Mouse (Mus musculus) liver, postnatal 0 days (tissue): ENCODE results near the gene Acsm1. TPM values are rescaled to one million over a fixed set of nuclear protein-coding genes. Genes with fewer than 3 reads are reported as not detected.
"Not testable (repeated sequence)": the region's sequence is repeated elsewhere in the genome, so short reads cannot be mapped to it uniquely, and the experiment has no call there.

Source experiments
- ATAC-seq: fragments of 200-750 bp; cut with Nextera tagmentation; 2 replicates; pipeline ENCODE4 v1.8.0; 2017; ENCODE audit warnings: mild to moderate bottlenecking, moderate library complexity
- DNase-seq: peaks from one replicate; pipeline ENCODE4 v3.0.0-alpha.2; 2016
- H3K27ac ChIP-seq: fragments of 300-500 bp; sonication (generic); 2 replicates; pipeline ENCODE4 v1.5.1; 2014; ENCODE audit warnings: antibody characterized with exemption, moderate library complexity, mild to moderate bottlenecking, low read depth
- H3K27me3 ChIP-seq: fragments of 300-500 bp; sonication (generic); 2 replicates; pipeline ENCODE4 v1.6.1; 2014; ENCODE audit warnings: low read length, control low read depth, mixed read lengths; ENCODE audit not compliant: insufficient read depth
- H3K36me3 ChIP-seq: fragments of 300-500 bp; sonication (generic); replicated peaks from 2 replicates; pipeline ENCODE4 v1.6.1; 2014; ENCODE audit warnings: mild to moderate bottlenecking, control low read depth, low read length, moderate library complexity, mixed read lengths; ENCODE audit not compliant: insufficient read depth
- H3K4me1 ChIP-seq: fragments of 300-500 bp; sonication (generic); 2 replicates; pipeline ENCODE4 v1.6.1; 2014; ENCODE audit warnings: antibody characterized with exemption, mild to moderate bottlenecking, control low read depth; ENCODE audit not compliant: insufficient read depth
- H3K4me2 ChIP-seq: fragments of 300-500 bp; sonication (generic); 2 replicates; pipeline ENCODE4 v1.6.1; 2014; ENCODE audit warnings: low read depth, mild to moderate bottlenecking, low read length, moderate library complexity, mixed read lengths
- H3K4me3 ChIP-seq: fragments of 300-500 bp; sonication (generic); 2 replicates; pipeline ENCODE4 v1.5.1; 2014; ENCODE audit warnings: low read depth, low read length
- H3K9ac ChIP-seq: fragments of 300-500 bp; sonication (generic); replicated peaks from 2 replicates; pipeline ENCODE4 v1.6.1; 2014; ENCODE audit warnings: mild to moderate bottlenecking, moderate library complexity
- H3K9me3 ChIP-seq: fragments of 300-500 bp; sonication (generic); 2 replicates; pipeline ENCODE4 v1.6.1; 2016; ENCODE audit warnings: mild to moderate bottlenecking, control low read depth, low read length, mixed read lengths
- CTCF ChIP-seq: sonication (generic); IDR thresholded peaks from 2 replicates; pipeline ENCODE4 v1.5.1; 2016; ENCODE audit warnings: antibody characterized with exemption, low read depth
- EP300 ChIP-seq: IDR thresholded peaks from 2 replicates; pipeline ENCODE4 v1.6.1; 2016; ENCODE audit warnings: antibody characterized with exemption, low read depth, mild to moderate bottlenecking
- WGBS: fragments of 180-500 bp; shearing (Covaris S2); extraction: QIAGEN DNeasy Blood & Tissue Kit; methylation state at CpG from one replicate; pipeline ENCODE4 v1.1.7; 2014; ENCODE audit not compliant: insufficient replicate concordance; 5-methylcytosine and 5-hydroxymethylcytosine counted together
- polyA plus RNA-seq: library from polyadenylated mRNA; unstranded; fragments of >200 nt; fragmentation: Nextera tagmentation; extraction: Ambion mirVana; gene quantifications from 2 replicates; pipeline ENCODE4 v1.2.1, GENCODE M21; 2015

Gene Acsm1
- polyA plus RNA-seq: 74.6 and 77.9 TPM in 2 replicates

DNA sequence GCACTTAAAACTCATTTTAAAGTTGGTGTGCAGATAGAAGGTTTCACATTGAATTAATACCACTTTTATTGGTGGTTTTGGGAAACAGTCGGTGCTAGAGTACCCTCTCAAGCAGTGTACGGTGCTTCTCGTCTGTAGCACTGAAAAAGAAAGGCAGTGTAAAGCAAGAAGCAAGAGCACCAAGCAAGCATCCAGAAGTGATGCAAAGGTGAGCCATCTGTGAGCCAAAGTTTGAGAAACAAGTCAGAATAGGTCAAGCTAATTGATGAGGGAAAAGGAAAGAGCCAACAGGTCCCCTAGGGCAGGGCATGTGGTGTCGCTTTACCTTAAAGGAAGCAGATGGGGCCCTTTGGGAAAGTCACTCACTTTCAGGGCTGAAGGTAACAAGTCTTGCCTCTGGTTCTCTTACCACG lies at the start of gene Acsm1:
Acsm1 (plus strand) TSS at position 363 of the 413 bp plus-strand sequence.
- DNase-seq (no peak), ATAC-seq (no peak)
- Histone ChIP-seq H3K4me3 (no peak within 1 kb of the TSS), H3K27me3 (no peaks in the 10 kb centered on the region), H3K9ac (no peak within 1 kb of the TSS), H3K27ac (no peak within 1 kb of the TSS), H3K36me3 (no peaks in the 10 kb centered on the region), H3K4me2 (no peak within 1 kb of the TSS), H3K4me1 (no peaks in the 10 kb centered on the region), H3K9me3 (no peaks in the 10 kb centered on the region)
- 75% methylated on average over 5 of the region's 5 CpGs for WGBS
- TF ChIP-seq EP300: no peak
- TF ChIP-seq CTCF: no peak

DNA sequence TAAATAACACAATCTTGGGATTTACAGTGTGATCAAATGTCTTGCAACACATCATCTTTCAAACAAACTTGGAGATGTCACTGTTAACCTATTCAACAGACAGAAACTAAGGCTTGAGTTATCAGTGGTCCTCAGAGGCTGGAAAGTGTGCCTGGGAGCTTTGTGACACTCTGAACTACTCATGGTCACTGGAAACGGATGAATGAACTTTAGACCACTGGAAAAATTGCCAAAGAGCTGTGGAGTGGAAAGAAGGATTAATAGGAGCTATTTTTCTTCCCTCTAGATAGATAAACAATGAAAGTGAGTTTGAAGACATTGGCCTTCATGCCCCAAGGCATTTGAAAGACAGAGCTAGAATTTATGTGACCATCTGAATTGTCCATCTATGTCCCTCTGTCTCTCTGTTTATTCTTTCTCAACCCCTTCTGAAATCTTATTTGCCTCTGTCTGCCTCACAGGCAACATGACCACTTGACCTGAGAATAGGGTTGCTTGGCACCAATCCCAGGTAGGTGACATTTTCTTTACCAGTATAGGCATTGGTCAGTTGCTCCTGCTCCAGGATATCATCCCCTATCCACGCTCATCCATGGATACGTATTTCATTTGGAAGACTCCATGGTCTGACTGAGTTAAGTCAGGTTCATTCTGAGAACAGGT lies 46.9 kb upstream of the Acsm1 start:
- DNase-seq (peak; percentile 30), ATAC-seq (peak; percentile 59; the same call in 1 of the 2 replicates)
- WGBS: 62% methylated on average over 3 of the region's 3 CpGs
- 0 out of 2 replicates have a peak overlapping the region, but pooled peaks have one; percentile 55 for H3K27ac ChIP-seq
- H3K4me2 ChIP-seq: no peak overlapping the region
- H3K27me3 ChIP-seq: no peaks in the 10 kb centered on the region
- TF ChIP-seq CTCF (no peak), EP300 (no peak)
- no peaks in the 10 kb centered on the region for H3K36me3 ChIP-seq
- H3K9ac ChIP-seq: no peak overlapping the region
- H3K9me3 ChIP-seq: no peaks in the 10 kb centered on the region
- peaks cover 5% of the 10 kb centered on the region; the same call in 1 of the 2 replicates for H3K4me1 ChIP-seq
- no peak overlapping the region for H3K4me3 ChIP-seq

DNA sequence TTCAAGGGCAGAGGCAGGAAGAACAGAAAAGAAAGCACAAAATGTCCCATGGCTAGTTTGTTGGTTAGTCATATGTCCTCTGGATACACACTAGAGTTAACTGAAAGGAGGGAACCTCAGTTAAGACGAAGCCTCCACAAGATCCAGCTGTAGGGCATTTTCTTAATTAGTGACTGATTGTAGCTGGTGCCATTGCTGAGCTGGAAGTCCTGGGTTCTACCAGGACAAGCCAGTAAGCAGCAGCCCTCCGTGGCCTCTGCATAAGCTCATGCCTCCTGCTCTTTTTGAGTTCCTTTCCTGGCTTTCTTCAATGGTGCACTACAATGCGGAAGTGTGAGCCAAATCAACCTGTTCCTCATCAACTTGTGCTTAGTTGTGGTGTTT lies 46.4 kb upstream of the Acsm1 start:
- no peak overlapping the region for H3K27ac ChIP-seq
- H3K36me3 ChIP-seq: no peaks in the 10 kb centered on the region
- H3K4me2 ChIP-seq: no peak overlapping the region
- no peak overlapping the region for H3K9ac ChIP-seq
- H3K4me1 ChIP-seq: peaks cover 5% of the 10 kb centered on the region; the same call in 1 of the 2 replicates
- WGBS: 70% methylated on average over 3 of the region's 3 CpGs
- no peak overlapping the region for H3K4me3 ChIP-seq
- ATAC-seq: no peak
- H3K27me3 ChIP-seq: no peaks in the 10 kb centered on the region
- no peaks in the 10 kb centered on the region for H3K9me3 ChIP-seq
- no peak for TF ChIP-seq CTCF
- TF ChIP-seq EP300: no peak
- no peak for DNase-seq

DNA sequence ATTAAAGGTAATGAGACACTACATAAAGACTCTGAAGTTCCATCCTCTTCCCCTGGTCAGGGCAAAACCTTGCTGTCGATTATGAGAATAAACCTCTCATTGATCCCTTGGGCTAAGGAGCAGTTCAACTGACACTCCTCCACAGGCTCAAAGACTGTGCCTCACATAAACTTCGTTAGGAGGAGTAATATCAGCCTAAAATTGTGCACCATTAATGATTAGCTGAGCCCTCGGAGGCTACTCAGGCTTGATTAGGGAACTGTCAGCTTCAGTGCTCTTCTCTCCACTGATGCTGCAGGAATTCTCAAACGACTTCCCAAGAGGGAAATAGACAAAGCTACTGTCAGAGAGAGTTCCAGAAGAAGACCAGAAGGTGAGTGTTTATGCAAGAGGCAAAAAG lies 45.4 kb upstream of the Acsm1 start:
- H3K4me1 ChIP-seq: peaks cover 5% of the 10 kb centered on the region; the same call in 1 of the 2 replicates
- H3K4me3 ChIP-seq: no peak overlapping the region
- no peaks in the 10 kb centered on the region for H3K27me3 ChIP-seq
- no peak overlapping the region for H3K4me2 ChIP-seq
- H3K9ac ChIP-seq: no peak overlapping the region
- ATAC-seq (no peak), DNase-seq (no peak)
- H3K27ac ChIP-seq: no peak overlapping the region
- H3K9me3 ChIP-seq: no peaks in the 10 kb centered on the region
- TF ChIP-seq EP300 (no peak), CTCF (no peak)
- 49% methylated on average over 4 of the region's 4 CpGs for WGBS
- no peaks in the 10 kb centered on the region for H3K36me3 ChIP-seq

DNA sequence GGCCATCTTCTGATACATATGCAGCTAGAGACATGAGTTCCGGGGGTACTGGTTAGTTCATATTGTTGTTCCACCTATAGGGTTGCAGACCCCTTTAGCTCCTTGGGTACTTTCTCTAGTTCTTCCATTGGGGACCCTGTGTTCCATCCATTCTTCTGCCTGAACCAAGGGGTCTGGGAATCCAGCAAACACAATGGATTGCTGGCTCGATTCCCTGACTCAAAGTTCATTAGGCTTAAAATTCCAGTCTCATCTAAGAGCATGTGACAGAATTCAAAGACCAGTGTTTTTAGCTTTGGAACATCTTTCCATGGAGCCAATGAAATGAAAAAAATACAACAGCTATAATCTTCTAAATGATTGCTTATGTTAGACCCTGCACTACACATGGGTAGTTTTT lies 44.4 kb upstream of the Acsm1 start:
- H3K36me3 ChIP-seq, H3K27ac ChIP-seq, H3K4me3 ChIP-seq, H3K9ac ChIP-seq, ATAC-seq, DNase-seq, H3K27me3 ChIP-seq, H3K4me2 ChIP-seq, H3K4me1 ChIP-seq, H3K9me3 ChIP-seq: not testable (repeated sequence)
- 88% methylated on average over 2 of the region's 2 CpGs for WGBS

DNA sequence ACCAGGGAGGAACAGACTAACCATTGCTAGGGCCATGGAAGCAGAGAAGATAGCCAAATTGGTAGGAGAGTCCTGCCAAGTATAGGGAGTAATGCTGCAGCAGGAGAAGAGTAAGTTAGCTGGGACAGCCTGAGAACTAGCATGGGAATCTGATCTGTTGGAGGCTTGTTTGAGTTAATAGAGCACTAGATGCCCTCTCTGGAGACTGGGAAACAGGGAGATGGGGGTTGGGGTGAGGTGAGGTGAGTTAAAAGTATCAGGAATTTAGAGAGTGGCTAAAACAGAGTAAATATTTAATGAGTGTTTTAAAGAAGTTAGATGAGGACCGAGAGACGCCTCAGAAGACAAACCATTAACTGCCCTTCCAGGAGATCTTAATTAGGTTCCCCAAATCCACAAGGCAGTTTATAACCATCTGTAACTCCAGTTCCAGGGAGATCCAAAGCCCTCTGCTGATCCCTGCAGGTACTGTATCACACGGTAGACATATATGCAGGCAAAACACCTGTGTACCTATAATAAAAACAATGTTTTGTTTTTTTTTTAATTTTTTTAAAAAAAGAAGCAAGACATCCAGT lies 12.2 kb upstream of the Acsm1 start:
- H3K36me3 ChIP-seq: no peaks in the 10 kb centered on the region
- no peak overlapping the region for H3K4me3 ChIP-seq
- no peak overlapping the region for H3K4me2 ChIP-seq
- H3K27ac ChIP-seq: no peak overlapping the region
- no peak for DNase-seq
- TF ChIP-seq CTCF (no peak), EP300 (no peak)
- no peak overlapping the region for H3K9ac ChIP-seq
- no peak for ATAC-seq
- no peaks in the 10 kb centered on the region for H3K4me1 ChIP-seq
- H3K27me3 ChIP-seq: no peaks in the 10 kb centered on the region
- 58% methylated on average over 3 of the region's 3 CpGs for WGBS
- H3K9me3 ChIP-seq: no peaks in the 10 kb centered on the region
